Mouse (Mus musculus): ENCODE results near the gene Fkbp1b.
"Not testable (repeated sequence)": the region's sequence is repeated elsewhere in the genome, so short reads cannot be mapped to it uniquely, and the experiment has no call there.

Fkbp1b gene

DNA sequence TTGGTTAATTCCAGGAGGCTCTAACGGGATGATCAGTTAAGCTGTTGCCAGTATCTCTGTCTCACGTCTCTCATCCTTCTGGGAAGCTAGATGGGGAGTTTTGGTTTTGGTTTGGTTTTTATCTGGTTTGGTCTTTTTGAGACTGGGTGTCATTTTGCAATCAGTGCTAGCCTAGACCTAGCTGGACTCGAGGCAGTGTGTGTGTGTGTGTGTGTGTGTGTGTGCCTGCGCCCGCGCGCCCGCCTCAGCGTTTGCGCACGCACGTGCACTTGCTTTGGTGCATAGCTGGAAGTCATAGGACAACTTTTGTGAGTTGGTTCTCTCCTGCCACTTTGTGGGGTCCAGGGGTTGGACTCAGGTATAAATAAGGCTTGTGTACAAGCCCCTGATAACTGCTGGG, 2.4 kb upstream of the Fkbp1b start:
- DNase-seq (ENCODE audit: extremely low read depth, low read depth, low spot score) = no peak

DNA sequence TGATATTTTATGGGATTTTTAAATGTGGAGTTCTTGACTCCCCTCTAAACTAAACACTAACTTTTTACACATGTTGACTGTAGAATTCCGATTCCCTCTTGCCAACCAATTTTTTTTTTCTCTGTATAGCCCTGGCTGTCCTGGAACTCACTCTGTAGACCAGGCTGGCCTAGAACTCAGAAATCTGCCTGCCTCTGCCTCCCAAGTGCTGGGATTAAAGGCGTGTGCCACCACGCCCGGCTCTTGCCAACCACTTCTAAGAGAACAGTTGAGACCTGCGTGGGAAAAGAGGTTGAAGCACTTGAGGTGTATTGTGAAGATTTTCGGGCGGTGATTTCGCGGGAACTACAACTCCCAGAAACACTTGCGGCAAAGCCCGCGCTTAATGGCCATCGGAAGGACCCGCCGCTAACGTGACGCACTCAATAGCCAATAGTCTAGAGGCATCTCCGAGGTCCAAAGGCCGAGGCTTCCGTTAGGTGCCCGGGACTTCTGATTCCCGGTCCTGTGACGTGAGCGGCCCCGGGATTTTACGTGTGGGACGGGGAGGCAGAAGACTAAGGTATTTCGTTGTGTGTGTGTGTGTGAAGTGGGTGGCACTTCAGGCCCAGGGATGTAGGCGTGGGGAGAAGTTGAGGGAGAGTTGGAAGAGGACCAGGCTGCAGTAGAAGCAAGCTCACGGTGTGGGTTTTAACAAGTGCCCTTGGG, 1.7 kb upstream of the Fkbp1b start, which contains the start of gene Wdcp:
Gene Wdcp, plus strand, starts transcription at position 414 of the 708 bp plus-strand sequence.
- peak; percentile 54 for DNase-seq (ENCODE audit: extremely low read depth, low read depth, low spot score)

DNA sequence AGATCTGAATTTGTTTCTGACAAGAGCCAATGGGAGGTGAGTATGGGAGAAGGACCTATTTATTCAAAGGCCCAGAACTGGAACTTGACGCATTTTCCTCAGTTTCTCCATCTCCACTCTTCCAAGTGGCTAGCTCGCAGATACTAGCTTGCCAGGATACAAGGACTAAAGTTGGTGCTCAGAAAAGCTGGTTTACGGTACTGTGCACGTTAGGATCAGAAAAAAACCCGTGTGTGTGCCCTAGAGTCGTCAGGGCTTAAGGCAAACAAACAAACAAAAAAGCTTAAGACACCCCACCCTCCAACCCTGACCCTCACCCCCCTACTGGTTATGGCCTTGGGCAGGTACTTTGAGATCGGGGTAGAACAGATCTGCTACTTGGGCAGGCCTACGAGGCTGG, 1.1 kb upstream of the Fkbp1b start:
- DNase-seq (ENCODE audit: extremely low read depth, low read depth, low spot score) = no peak

DNA sequence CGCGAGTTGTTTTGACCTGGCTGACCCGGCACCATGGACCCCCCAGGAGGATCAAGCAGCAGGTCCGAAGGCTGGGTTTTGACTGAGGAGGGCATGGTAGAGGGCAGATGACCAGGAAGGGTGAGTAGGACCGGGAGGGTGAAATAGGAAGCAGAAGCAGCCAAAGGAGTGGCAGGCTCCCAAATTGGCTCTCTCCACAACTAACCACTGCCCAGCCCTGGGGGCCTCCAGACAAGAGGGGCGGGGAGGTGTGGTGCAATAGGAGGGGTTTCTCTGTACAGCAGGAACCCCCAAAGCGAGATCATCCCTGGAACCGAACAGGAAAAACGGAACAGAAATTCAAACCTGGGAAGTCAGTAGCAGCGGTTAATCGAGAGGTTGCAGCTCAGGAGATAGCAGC, 650 bp downstream of the Fkbp1b start:
- DNase-seq (ENCODE audit: extremely low read depth, low read depth, low spot score) = no peak

DNA sequence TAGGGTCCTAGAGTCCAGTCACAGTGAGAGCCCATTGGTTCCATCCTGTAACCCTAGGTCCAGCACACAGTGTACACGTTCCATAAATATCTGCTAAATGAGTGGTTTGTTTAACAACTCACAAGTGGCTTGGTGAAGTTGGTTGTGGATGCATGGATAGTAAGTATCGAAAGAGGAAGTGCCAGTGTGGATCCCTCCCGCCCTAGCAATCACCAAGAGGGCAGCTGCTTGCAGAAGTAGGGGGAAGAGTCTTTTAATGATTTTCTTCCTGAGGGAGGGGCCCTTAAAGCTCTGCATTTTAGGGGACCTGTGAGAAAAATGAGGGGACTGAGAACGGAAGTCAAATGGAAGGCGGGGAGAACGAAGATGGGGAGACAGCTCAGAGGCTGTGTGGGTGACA, 1.4 kb downstream of the Fkbp1b start:
- no peak for DNase-seq (ENCODE audit: extremely low read depth, low read depth, low spot score)

DNA sequence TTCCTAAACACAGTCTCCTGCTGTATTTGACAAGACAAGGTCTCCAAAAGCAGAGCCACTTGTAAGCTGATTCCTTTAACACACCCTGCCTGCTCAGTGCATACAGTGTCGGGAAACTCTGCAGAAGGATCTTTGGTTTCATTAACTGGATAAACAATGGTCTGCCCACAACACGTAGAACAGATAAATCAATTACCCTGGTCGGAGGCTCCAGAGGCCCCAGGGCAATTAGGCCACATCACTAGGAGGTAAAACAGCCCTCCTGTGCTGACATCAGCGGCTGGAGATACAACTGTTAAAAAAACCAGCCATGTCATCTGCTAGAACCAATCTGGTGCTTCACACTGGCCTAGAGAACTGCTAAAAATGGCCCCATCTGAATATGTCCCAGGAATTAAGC, 4.4 kb downstream of the Fkbp1b start:
- DNase-seq (ENCODE audit: extremely low read depth, low read depth, low spot score) = no peak

DNA sequence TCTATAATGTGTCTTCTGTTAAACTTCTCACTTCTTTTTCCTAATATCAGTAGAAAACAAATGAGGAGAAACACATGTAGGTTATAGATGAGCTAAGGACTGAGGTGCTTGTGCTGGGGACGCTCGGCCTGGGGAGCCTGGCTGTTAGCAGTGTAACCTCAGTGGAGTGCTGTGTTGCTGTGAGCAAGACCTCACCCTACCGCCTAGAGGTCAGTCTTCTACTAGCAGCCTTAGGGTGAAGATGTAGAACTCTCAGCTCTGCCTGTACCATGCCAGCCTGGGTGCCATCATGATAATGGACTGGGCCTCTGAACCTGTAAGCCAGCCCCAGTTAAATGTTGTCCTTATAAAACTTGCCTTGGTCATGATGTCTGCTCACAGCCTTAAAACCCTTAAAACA, 14.1 kb downstream of the Fkbp1b start:
- DNase-seq (ENCODE audit: extremely low read depth, low read depth, low spot score) = no peak

DNA sequence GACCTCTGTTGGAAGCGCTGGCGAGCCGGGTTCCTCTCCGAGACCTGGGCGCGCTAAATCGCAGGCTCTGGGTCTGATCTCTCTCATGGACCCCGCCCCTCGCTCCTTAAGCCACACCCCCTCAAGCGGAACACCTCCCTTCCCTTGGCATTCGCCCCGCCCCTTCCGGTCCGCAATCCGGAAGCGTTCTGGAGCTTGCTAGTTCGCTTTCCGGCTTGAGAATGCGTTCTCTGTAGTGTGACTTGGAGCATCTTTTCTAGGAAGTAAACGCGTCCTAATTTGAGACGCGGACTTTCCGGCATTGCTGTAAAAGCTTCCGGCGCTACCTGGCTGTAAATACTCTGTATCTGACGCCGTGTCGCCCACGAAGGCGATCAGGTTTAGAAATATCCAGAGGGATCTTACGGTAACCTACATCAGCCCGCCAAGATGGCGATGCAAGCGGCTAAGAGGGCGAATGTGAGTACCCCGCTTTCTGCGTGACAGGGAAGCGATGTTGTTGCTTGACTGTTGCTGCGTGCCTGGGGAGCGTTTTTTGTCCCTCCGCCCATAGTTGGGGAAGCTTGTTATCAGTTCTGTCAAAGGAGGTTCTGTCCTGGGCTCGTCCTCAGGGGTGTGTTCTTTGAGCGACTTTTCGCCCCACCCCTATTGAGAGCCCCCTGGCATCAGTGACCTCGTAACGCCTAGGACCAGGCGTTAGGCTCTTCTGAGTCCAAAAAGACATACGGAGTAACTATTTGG, 23.9 kb downstream of the Fkbp1b start, which contains the start of gene Sf3b6:
Gene Sf3b6, plus strand, starts transcription at position 184 of the 741 bp plus-strand sequence.
- DNase-seq (ENCODE audit: extremely low read depth, low read depth, low spot score) = peak; percentile 47

DNA sequence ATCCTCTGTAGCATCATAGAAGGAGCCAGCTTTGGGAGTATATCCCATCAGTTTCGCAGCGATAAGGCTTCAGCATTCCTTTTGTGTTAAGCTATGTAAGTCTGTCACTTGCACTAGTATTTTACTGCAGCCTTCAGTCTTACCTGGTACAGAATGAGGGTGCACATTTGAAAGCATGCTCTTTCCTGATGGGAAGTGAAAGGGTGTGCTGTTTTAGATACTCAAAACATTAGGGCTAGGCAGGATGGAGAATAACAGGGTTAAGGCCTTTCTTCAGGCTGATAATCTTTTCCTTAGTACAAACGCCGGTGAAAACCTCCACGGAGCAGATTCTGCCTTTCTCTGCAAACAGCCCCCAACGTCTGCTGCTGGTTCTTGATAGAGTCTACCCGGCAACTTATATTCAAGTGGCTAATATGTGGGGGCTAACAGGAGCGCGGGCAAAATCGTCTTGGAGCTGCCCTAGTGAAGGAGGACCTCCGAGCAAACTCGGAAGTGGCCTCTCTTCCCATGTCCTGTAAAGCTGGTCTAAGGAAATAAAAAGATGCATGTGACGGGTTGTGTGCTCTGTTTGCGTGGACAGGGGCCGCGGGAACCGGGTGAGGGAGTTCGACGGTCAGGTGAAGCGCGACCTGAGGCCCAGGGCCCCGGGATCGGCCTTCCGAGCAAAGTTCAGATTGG, 24.6 kb downstream of the Fkbp1b start:
- no peak for DNase-seq (ENCODE audit: extremely low read depth, low read depth, low spot score)

DNA sequence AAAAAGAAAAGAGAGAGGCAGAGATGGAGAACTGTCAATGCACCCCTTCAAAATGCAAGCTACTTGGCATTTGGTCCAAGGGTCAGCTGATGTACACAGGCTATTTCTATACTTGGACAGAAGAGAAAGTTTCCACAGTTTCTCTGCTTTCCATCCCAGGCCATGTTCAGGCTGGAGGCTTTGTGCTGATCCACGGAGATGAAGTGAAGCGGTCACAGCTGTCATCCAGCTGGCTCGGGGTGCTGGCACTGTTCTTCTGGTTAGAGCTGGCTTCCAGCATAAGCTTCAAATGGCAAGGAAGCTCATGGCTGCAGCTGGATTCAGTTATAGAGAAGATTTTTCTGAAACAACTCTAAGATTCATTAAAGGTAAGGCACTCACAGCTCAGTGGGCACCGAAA, 27.8 kb downstream of the Fkbp1b start:
- DNase-seq (ENCODE audit: extremely low read depth, low read depth, low spot score) = no peak

DNA sequence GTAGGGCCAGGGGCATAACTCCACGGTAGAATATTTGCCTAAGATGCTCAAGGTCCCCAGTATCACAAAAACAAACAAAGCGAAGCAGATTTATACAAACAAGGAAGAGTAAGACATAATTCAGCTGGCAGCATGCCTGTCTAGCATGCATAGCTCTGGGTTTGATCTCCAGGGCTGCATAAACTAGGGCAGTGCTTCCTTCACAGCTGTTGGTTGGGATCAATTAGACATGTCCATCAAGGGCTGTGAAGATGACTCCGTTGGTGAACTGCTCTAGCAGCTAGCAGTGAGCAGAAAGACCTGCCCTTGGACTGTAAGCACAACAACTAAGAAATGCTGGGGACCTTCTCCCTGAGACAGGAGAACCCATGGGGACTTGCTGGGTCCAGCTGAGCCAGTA, 29.7 kb downstream of the Fkbp1b start:
- no peak for DNase-seq (ENCODE audit: extremely low read depth, low read depth, low spot score)

DNA sequence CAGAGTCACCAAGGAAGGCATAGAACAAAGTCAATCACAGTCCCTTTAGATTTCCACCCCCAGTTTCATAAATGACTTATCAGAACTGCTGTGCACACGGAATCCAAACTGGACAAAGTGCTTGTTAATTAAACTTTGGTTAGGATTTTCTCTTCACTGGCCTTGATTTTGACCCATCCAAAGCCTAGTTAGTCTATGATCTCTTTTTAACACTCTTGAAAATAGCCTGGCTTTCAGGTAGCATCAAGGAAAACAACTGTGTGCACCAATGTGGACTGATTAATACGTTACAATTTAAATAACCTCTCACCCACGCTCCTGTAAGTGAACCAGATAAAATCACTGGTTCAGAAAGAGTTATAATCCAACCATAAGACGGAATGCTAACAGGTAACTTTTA, 30.4 kb downstream of the Fkbp1b start:
- DNase-seq (ENCODE audit: extremely low read depth, low read depth, low spot score) = no peak

DNA sequence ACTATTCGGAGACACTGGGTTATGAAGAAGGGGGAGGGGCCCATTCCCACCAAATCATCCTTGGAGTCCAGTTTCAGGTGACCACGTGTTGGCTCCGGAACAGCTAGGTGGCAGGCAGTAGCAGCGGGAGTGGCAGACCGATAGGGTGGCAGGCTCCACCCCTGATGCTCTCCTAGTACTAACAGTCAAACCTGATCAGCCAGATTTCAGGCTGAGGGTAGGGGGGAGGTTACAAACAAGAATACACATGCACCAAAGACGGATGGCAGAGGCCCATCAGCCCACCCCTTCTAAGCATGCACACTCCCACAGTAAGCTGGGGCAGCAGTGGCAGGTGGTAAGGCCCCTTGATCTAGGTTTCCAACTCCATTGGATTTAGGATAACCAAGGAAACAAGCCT, 43.9 kb downstream of the Fkbp1b start:
- not testable (repeated sequence) for DNase-seq (ENCODE audit: extremely low read depth, low read depth, low spot score)

DNA sequence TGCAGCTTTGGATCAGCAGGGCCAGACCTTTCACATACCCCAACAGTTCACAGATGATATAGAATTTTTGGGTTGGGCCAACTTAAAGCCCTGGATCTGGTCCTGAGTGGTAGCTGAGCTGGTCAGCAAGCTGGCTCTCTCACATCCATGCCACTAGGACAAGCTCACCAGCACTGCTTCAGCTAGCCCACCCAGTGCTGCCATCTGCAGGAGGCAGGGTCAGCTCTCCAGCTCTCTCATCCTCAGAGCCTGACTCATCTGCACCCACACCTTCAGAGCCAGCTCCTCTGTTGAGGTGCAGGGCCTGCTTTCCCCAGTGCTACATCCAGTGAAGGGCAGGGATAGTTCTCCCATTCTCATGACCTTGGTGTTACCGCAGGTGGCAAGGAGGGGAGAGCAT, 47.7 kb downstream of the Fkbp1b start:
- DNase-seq (ENCODE audit: extremely low read depth, low read depth, low spot score) = no peak

DNA sequence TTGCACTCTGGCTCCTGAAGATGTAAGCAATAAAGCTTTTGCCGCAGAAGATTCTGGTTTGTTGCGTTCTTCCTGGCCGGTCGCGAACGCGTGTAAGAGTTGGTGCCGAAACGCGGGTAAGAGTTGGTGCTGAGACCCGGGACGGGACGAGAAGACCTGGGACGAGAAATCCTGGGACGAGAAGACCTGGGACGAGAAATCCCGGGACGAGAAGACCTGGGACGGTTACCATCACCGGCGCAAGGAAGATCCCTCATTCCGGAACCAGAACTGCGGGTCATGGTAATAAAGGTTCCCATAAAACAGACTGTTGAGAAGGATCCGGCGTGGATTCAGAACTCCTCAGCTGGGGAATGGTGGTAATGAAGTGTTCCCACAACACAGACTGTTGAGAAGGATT, 53.3 kb downstream of the Fkbp1b start:
- not testable (repeated sequence) for DNase-seq (ENCODE audit: extremely low read depth, low read depth, low spot score)

DNA sequence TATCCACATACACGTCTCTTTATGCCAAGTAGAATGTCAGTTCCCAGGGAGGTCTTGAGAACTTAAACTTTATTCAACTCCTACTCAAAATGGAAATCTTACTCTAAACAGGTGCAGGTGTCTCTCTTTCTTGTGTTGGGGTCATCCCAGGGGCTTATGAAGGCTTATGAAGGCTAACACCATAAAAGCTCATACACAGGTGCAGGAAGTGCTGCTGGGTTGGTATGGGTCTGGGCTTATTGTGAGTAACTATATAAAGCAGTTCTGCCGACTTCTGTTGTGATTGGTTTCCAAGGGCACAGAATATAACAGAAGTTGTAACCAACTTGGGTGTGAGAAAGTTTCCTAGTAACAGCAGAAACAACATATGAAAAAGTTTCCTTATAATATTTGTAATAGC, 56.9 kb downstream of the Fkbp1b start:
- DNase-seq (ENCODE audit: extremely low read depth, low read depth, low spot score) = no peak

DNA sequence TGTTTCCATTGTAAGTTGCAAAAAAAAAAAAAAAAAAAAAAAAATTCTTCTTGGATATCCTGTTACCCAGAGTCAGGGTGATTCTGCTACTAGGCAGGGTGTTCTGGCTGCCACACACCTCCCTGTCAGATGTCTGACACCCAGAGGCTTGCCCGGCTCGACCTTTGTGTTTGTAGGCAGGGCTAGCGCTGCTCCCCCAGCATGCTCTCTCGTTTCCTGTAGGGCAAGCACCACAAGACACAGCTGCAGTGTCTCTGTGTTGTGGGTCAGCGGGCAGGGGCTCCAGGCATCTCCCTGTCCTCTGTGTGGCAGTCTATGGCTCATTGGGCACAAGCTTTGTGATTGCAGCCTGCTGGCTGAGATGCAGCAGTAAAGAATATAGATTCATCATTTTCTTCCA, 57.8 kb downstream of the Fkbp1b start:
- DNase-seq (ENCODE audit: extremely low read depth, low read depth, low spot score) = no peak

Measured in fat pad, adult 2 months (tissue).